Mouse (Mus musculus): ENCODE measurements around the gene Rps16. TPM values are rescaled to one million over a fixed set of nuclear protein-coding genes. Genes with fewer than 3 reads are reported as not detected.

The Rps16 gene
- 618 and 661 TPM in 2 replicates for polyA plus RNA-seq (2012; rRNA removed)

DNA sequence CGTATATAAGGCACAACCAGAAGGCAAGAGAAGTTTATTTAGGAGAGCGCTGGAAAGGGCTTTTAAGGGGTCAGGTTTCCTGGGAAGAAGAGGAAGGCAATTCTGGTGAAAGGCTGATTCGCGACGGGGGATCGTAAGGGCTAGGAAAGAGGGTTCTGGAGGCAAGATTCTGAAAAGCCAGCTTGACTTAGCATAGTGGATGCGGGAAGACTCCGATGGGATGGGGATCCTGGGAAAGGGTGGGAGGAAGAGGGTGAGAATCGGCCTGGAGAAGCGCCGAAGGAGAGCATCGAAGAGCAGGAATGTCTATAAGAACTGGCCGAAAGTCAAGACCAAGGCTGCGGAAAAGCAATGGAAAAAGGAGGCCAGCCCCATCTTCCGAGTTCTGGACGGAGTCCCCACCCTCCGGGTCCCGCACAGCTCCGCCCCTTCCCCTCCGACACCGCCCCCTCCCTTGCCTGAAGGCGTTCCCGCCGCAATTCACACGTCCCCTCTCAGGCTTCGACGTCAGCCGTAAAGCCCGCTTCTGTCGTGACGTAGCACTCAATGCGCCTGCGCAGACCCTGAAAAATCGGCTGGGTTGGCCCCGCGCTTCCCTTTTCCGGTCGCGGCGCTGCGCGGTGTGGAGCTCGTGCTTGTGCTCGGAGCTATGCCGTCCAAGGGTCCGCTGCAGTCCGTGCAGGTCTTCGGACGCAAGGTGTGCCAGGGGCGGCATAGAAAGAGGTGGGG is at the start of gene Rps16:
TSS of gene Rps16 (plus strand) at position 498 of the 729 bp plus-strand sequence.
- peak; percentile 93 to 99 for DNase-seq (ENCODE audit: extremely low spot score in 1 of 2, low spot score in 1 of 2)

DNA sequence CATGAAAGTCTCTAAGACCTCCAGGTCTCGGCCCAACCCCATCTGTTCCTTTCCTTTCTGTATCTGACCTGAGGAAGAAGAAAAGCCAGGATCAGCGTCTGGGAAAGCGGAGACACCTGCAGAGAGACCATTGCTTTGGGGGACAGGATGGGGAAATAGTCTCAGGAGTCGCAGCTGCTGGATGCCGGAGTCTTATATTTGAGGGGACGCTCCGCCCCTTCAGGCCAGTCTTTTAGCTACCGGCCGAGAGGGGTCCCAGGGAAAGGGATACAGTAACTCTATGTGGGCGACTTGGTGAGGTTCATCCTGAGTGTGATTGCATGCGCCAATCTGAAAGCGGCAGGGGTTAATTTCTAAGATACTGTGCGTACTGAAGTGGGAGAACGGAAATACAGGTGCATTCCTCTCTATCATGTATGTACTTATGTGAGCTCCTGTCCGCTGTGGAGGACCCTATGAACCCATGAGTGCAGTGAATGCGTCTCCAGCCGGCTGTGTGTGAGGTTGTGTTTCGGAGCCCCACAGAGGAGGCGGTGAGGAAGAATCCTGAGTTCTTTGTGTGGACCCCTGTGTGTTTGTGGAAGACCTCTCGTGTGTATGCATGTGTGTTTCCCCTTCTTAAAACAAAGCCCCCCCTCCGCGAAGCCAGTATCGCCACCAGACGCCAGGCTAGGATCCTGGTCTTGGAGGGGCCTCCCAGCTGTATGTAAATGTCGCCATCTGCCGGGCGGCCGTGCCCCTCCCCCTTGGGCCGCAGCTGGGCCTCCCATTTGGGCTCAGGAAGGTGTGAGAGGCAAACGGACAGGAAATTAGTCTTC is 48.6 kb upstream of the Rps16 start, which contains the start of gene Dll3:
TSS of gene Dll3 (minus strand) at position 623 of the 818 bp plus-strand sequence.
- DNase-seq (ENCODE audit: extremely low spot score in 1 of 2, low spot score in 1 of 2): peak in 1 of 2 experiments; percentile 34

DNA sequence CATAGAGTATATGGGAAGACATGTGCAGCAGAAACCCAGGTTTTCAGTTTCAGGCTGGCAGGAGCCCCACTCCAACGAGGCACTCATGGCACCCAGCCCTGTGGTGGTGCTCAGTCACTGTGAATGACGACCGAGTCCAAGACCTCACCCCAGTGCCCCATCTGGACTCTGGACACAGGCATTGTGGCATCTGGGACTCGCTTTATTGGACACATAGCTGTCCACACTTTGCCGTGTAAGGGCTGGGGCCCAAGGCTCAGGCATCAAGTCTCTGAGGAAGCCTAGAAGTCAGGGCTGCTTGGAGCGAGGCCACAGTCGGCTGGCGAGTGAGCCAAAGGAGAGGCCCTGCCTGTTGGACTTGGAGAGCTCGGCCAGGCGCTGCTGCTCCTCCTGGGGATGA is 44.8 kb upstream of the Rps16 start:
- no peak for DNase-seq (ENCODE audit: extremely low spot score in 1 of 2, low spot score in 1 of 2)

DNA sequence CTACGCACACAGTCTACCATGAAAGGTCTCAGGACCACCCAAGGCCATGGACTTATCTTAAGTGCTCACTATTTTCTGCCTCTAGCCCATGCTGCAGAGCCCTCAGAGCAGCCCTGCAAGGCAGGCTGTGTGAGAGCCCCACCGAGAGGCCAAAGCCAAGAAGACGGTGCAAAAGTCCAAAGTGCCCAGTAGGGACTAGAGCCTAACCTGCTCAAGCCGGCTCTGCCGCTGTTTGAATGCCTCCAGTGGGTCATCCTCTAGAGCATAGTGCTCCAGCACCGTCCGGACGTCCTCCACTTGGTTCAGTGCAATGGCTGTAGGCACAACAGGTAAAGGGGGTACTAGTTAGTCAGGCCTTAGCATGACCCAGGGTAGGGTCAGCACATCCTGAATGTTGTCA is 44.2 kb upstream of the Rps16 start:
- DNase-seq (ENCODE audit: extremely low spot score in 1 of 2, low spot score in 1 of 2): no peak

DNA sequence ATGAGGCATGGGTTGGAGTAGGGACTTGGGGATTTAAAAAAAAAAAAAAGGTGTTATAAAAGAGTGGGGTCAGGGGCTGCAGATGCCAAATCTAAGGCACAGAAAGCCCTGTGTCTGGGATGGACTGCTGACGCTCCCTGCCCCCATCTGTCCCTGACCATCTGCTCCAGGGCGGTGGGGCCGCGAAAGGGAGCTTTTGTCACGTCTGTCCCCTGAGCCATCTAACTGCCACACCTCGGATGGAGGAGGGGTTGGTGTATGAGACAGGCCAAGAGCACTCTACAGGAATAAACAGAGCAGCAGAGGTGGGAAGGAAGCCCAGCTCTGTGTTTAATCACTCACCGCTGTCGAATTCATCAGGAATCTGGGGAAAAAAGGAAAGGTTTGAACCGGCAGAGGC is 40.7 kb upstream of the Rps16 start:
- DNase-seq (ENCODE audit: extremely low spot score in 1 of 2, low spot score in 1 of 2): no peak

DNA sequence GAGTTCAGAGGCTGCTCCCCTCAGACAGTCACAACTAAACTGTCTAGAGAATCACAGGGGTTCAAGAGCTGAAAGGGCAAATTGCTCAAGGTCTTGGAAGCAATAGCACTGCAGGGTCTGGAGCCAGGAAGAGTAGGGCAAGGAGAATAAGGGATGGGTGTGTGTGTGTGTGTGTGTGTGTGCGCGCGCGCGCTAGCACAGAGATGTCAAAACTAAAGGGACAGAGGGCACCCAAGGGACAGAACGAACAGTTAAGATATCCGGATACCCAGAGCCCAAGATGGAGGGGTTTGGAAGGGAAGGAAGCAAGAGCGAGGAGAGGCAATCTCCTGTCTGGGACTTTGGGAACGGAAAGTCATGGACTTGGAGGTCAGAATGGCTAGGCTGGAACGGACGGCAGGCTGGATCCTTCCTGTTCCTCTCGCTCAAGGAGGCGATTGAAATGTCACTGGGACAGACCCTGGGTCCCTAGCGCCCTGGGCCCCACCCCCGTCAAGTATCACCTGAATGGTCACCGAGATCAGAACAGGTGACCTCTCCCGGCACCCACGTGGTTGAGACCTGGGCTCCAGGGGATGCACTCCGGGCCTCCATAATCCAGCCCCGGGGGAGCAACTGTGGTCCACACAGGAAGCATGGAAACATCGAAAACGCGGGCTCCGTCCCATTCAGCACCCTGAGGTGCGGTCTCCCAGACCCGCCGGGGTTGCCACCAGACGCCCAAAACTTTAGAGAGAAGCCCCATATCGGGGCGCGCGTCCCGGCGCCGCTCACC is 39.1 kb upstream of the Rps16 start:
- peak in 1 of 2 experiments; percentile 11 for DNase-seq (ENCODE audit: extremely low spot score in 1 of 2, low spot score in 1 of 2)

DNA sequence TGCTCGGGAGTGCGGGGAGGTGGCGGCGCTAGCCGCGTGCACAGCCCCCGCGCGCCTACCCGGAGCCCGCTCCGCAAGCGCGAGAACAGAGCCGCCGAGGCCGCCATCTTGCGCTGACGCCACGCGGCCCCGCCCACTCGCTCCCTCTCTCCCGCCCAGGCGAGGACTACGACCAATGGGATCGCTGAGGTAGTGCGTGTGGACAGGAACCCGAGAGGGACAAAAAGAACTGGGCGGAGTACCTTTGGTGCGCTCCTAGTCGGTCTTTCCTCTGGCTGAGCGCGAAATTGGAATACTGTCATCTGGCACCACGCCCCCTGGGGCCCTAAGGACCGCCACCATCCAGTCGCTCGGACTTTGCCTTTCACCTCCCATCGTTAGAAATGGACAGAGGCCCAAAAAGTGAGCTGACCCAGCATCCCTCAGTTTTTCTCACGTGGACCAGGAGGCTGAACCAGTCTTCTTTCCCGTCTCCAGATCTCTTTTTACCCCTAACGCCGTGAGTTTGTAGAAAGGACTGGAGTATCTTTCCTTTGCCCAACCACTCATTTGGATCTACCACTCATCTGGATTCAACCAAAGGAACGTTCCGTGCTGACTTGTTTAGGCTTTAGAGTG is 38.4 kb upstream of the Rps16 start, which contains the start of gene Timm50:
TSS of gene Timm50 (minus strand) at position 147 of the 618 bp plus-strand sequence.
- peak; percentile 97 to 99 for DNase-seq (ENCODE audit: extremely low spot score in 1 of 2, low spot score in 1 of 2)

DNA sequence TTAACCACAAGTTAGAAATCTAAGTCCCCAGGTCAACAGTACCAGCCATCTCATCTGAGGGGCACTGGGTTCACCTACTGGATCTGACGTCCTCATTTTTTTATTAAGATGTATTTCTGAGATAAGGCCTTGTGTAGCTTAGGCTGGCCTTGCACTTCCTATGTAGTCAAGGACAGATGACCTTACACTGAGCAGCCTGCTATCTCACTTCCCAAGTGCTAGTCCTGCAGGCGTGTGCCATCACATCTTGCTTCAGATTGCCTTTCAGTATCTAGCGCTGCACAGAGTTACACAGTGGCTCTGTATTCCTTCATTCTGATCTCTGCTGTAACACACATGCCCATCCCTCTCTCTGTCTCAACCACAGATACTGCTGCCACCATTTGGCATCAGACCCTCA is 32.4 kb upstream of the Rps16 start:
- DNase-seq (ENCODE audit: extremely low spot score in 1 of 2, low spot score in 1 of 2): no peak

DNA sequence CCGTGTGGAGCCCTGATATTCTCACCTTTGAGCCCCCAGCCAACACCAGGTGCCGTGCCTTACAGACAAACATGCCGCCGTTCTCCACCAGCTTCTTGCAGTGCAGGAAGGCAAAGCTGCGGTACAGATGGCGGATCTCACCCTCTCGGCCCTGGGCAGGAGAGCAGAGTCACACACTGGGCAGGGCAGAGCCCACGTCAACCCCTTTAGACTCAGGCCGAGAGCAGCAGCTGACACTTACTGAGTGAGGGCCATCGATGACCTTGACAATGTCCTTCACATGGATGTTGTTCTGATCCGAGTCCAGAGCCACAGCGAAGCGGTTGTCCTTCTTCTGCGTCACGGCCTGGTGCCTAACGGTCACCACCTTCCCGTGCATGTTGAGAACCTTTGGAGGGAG is 31.7 kb upstream of the Rps16 start:
- DNase-seq (ENCODE audit: extremely low spot score in 1 of 2, low spot score in 1 of 2): no peak

DNA sequence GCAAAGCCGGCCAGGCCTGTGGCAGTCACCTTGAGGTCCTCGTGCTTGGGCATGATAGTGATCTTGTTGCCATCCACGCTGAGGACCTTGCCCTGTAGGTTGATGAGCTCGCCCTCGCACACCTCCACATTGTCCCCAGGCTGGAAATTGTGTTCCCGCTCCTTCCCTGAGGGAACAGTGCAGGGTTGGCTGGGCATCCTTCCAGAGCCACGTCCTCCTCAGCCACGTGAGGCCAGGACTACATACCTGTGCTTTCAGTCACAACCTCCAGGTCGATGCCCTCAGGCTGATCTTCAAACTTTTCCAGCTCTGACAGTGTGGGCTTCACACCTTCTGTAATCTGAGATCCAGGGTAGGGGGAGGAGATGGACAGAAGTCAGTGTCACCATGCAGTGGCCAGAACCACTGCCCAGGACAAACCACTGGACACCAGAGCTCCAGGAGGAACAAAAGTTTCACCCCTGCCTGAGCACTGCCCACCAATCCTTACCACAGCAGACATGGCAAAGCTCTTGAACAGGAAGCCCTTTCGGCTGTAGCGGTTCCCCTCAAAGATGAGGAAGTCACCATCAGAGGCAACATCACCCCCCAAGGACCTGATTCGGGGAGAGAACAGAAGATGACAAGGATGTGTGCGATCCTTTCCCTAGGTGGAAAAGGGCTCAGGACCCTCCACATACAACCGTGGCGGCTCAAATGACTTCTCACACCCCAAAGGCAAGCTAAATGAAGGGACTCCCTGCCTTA is 28.3 kb upstream of the Rps16 start:
- DNase-seq (ENCODE audit: extremely low spot score in 1 of 2, low spot score in 1 of 2): no peak

DNA sequence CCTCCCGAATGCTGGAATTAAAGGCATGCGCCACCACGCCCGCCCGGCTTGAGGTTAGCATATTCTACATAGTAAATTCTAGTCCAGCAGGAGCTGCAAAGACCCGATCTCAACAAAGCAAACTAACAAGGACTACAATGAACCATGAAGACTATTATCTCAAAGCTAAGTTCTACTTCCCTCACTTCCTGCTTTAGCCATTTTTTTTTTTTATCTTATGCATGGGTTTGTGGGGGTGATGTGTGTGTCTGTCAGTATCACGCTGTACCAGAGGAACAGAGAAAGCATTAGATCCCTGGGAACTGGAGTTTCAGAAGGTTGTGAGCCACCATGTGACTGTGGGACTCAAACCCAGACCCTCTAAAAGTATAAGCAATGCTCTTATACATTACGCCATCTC is 25.2 kb upstream of the Rps16 start:
- no peak for DNase-seq (ENCODE audit: extremely low spot score in 1 of 2, low spot score in 1 of 2)

DNA sequence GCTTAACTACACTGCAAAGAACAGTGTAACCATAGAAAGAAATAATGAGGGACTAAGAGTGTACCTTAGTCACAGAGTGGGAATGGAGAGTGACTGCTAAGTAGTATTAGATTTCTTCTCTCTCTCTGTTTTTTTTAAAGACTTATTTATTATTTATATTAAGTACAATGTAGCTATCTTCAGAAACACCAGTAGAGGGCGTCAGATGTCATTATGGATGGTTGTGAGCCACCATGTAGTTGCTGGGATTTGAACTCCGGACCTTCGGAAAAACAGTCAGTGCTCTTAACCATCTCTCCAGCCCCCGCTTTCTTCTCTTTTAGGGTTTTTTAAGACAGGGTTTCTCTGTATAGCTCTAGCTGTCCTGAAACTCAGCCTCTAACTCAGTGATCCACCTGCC is 24.0 kb upstream of the Rps16 start:
- no peak for DNase-seq (ENCODE audit: extremely low spot score in 1 of 2, low spot score in 1 of 2)

DNA sequence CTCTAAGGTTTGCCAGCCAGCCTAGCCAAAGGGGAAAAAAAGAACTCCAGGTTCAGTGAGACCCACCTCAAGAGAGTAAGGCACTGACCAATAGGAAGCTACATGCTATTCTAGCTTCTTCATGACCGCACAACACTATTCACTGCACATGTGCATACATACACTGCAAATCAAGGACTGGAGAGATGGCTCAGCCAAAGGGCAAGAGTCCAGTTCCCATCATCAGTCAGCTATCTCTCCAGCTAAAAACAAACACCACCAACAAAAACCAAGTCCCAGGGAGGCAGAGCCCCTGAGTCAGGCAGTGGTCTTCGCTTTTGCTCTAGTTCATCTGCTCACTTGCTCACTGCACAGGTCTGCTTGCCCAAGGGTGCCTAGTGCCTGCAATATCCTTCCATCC is 22.2 kb upstream of the Rps16 start:
- no peak for DNase-seq (ENCODE audit: extremely low spot score in 1 of 2, low spot score in 1 of 2)

DNA sequence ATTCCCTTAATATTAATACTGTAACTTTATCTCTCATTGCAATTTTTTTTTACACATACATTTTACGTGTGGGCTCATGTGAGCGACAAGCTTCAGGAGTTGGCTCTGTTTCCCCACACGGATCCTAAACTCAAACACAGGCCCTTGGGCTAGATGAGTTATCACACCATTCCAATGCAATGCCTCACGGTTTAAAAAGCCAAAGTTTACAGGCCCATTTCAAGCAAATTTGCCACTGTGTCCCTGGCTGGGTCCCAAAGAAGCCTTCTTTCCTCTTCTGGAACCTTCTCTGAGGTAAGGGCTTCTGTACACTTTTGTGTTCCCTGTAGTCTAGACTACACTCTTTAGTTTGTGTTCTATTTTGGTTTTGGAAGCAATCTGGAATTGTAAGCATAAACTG is 15.9 kb upstream of the Rps16 start:
- no peak for DNase-seq (ENCODE audit: extremely low spot score in 1 of 2, low spot score in 1 of 2)

DNA sequence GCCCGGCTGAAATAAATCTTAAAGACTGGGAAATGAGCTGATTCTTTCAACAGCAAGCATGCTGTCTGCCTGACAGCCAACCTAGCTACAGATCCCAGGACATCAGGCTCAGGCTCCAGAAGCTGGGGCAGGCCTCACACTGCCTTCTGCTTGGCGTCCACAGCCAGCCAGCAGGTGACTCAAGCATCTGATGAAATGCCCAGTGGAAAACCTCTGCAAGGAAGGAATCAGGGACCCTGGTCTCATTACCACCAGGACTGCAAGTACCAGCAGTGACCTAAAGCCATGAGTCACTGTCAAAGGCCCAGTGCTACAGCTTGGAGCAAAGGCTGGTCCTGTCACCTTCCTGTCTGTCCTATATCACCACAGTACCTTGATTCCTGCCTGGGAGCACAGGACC is 15.0 kb upstream of the Rps16 start:
- DNase-seq (ENCODE audit: extremely low spot score in 1 of 2, low spot score in 1 of 2): no peak

DNA sequence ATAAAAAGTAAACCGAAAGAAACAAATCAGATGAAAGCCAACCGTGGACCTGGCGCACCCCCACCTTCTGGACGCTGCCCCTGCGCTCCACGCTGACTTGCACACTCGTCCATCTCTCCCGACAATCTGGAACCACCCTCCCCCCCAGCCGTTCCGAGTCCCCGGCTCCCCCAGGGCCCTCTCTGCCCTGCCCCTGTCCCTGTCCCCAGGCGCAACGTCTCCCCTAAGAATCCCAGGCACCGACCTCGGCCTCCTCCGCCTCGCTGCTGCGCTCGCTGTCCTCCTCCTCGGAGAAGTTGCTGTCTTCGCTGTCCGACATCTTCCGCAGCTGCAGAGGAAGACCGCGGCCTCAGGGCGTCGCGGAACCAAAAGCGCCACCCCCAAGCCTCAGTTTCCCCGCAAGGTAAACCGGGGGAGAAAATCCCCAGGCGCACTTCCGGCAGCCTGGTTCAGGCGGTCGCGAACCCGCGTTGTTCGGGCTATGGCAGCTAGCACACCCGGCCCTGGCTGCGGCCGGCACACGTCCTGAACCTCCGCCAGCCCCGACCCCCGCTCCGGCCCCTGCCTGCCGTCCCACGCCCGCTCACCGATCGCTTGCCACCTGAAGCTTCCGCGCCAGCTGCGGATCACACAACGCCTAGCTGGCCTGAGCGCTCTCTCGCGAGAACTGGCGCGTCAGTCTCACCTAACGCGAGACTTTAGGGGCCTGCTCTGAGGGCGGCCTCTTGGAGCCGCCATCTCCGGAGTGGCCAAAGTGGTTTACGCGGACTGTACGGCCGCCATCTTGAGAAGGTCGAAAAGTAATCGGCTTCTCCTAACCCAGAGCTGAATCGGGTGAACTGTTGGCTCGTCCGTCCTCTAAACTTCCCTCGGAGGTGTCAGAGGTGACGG is 12.1 kb upstream of the Rps16 start, which contains the start of gene Supt5:
TSS of gene Supt5 (minus strand) at position 639 of the 891 bp plus-strand sequence.
- DNase-seq (ENCODE audit: extremely low spot score in 1 of 2, low spot score in 1 of 2): peak; percentile 96 to 98

DNA sequence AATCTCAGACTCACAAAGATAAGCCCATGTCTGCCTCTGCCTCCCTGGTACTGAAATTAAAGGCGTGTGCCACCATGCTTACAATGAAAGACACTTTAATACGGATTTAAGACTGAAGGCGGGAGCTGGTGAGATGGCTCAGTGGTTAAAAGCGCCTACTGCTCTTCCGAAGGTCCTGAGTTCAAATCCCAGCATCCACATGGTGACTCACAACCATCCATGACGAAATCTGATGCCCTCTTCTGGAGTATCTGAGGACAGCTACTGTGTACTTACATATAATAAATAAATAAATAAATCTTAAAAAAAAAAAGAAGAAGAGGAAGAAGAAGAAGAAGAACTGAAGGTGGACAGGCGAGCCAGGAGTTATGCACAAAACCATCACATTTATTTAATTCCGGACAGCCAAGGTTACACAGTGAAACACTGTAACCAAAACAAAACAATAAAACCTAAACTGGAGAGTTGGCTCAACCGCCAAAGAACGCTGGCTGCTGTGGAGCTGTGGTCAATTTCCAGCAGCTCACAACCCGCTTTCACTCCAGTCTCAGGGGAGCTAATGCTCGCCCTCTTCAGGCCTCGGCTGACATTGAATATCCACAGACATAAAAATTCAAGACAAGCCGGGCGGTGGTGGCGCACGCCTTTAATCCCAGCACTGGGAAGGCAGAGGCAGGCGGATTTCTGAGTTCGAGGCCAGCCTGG is 11.1 kb upstream of the Rps16 start:
- peak in 1 of 2 experiments; percentile 48 for DNase-seq (ENCODE audit: extremely low spot score in 1 of 2, low spot score in 1 of 2)

DNA sequence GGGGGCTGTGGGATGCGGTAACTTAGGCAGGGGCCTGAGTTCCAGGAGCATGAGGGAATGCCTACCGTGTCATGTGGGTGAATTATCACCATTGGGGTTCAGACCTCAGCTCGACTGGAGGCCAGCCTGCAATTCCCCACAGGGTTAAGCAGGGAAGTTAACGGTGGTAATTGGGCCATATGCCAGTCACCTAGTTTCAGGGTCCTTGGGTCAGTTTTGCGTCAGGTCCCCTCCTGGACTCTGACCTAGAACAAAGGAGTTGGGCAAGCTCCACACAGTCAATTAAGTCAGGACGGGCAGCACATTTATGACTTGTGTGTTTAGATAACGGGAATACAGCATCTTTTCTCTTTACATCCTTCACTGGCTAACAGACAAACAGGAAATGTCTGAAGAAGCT is 9.1 kb upstream of the Rps16 start:
- no peak for DNase-seq (ENCODE audit: extremely low spot score in 1 of 2, low spot score in 1 of 2)

Measured in frontal cortex, adult 2 months (tissue).